Mouse (Mus musculus) R1 (cell line): ENCODE data around the gene Calcr.
A peak's percentile ranks its signal among the peaks of the same experiment; 100 is the strongest.

ENCODE experiments used
- DNase-seq: peaks from one replicate; pipeline ENCODE4 v3.0.0-alpha.2; 2018; ENCODE audit warnings: low read depth, low spot score

Gene Calcr

DNA sequence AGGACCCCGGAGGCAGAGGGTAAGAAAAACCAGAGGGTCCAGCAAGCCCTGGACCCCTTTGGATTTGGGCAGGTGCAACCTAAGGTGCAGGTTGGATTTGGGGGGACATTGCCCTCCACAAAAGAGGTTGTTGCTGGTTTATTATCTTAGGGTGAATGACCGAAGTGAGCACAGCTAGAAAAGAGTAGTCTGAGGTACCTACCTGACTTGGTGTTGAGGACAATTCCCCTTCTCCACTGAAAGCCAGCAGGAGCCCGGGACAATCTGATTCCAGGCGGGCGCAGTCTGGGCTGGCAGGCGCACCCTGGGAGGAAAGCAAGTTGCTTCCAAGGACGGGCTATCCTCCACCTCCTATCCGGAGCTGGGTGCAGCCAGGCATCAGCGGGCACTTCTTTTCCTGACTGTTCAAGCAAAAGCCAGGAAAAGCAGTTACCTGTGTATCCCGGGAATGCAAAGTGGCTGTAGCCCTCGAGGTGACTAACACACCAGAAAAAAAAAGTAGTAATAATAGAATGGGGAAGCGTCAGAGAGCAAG, at the start of gene Calcr:
Gene Calcr (minus strand): TSS at position 485 of the 535 bp plus-strand sequence.
- peak; percentile 12 for DNase-seq

GRCm38 (mm10) chr6:3767485-3767884, 3.0 kb upstream of the Calcr start:
- DNase-seq = no peak

DNA sequence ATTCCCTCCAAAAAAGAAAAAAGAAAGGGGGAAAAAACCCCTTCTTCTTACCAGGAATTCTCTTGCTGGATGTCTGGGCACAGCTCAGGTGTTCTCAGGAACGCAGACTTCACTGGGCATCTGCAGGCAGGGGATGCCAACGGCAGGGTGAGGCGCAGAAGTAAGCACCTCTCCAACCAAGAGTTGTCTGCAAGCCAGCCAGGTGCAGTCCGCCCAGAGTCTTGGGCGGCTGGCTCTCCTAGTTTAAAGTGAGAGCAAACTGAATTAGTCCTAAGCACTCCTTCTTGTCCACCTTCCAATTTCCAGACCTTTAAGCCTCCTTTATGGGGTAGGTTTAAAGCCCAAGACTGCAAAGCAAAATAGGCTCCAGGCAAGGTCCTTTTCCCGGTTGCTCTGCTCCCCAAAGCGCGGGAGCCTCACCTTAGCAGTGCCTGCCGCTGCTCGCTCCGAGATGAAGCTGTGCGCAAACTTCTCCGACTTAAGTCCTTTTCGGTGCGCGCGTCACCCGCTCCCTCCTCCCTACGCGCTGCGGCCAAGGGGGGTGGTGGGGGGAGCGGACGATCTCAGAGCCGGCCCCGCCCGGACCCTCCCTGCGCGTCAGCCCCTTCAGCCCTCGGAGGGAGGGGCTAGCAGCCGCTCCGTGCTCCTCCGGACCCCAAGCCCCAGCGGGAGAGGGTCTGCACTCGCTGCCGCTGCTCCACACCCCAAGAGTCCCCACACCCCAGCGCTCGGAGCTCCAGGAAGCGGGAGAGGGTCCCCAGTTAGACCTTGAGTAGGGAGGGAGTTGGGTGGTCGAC, 1.1 kb downstream of the Calcr start:
- peak; percentile 71 for DNase-seq

- DNase-seq = no peak
Observed at GRCm38 (mm10) chr6:3751576-3751975, 12.9 kb downstream of the Calcr start.

GRCm38 (mm10) chr6:3749624-3750023, 14.9 kb downstream of the Calcr start:
- no peak for DNase-seq

DNA sequence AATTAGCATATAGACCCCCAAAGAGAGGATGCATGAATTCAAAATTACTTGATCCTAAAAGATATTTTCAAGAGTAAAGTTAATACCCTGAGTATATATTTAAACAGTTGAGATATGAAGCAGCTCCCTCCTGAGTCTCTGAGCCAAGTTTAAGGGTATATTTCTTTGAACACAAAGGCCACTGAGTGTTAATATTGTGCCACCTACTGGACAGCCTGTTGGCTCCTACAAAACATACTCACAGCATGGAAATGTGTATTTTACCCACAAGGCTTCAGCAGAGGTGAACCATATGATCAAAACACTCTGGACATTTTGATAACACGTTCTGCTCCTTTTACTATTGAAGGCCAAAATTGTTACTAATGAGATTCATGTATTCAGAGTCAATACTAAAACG, 19.0 kb downstream of the Calcr start:
- peak; percentile 53 for DNase-seq

DNA sequence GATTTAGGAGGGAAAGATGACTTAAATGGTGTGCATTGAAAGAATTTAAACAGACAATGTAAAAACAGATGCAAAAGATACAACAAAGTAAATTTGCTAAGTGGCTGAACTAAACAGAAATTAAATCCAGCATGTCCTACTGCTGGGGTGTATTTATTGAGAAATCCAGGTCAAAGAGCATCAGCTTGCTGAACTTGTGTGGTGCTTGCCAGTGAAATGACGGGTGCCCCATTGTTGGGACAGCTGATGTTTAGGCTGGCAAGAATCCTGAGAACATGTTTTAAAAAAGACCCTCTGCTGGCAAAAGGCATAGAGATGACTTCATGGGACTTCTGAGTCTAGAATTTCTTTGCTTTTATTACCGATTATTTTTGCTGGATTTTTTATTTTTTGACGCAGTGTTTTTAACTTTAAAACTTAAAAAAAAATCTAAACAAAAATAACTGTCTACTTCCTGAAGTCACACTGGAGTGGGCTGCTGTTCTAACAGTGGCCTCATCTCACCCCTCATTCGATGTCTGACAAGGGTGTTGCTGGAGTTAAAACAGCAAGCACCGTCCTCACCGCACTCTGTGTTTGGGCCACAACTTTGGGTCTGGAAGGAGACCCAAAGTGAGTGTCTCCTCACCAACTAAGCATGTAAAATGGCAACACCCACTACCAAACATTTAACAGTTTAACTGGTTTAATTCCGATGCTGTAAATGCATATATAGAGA, 22.4 kb downstream of the Calcr start:
- no peak for DNase-seq

DNA sequence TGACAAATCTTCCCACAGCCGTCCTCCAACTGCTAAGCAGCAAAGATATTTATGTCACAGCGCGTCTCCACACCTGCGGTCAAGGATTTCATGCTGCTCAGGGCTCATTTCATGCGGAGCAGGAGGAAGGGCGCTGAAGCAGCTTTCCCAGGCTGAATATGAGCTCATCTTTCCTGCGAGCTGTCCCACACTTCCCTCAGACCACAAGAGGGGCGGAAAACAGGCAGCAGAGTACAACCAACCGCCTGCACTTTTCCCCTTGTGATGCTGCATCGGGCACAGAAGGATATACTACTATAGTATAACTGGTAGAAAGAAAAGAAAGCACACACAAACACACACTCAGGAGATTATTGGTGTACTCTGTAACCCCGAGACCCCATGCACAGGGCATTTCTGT, 23.2 kb downstream of the Calcr start:
- DNase-seq = peak; percentile 21

GRCm38 (mm10) chr6:3730246-3730867, 34.2 kb downstream of the Calcr start:
- DNase-seq = no peak

- DNase-seq = no peak
Observed at GRCm38 (mm10) chr6:3688087-3688642, 76.3 kb downstream of the Calcr start.

GRCm38 (mm10) chr6:3678286-3678685, 86.2 kb downstream of the Calcr start:
- DNase-seq = peak; percentile 73

GRCm38 (mm10) chr6:3677806-3678205, 86.7 kb downstream of the Calcr start:
- DNase-seq = peak; percentile 94

- peak; percentile 64 for DNase-seq
Observed at GRCm38 (mm10) chr6:3671941-3672340, 92.6 kb downstream of the Calcr start.

DNA sequence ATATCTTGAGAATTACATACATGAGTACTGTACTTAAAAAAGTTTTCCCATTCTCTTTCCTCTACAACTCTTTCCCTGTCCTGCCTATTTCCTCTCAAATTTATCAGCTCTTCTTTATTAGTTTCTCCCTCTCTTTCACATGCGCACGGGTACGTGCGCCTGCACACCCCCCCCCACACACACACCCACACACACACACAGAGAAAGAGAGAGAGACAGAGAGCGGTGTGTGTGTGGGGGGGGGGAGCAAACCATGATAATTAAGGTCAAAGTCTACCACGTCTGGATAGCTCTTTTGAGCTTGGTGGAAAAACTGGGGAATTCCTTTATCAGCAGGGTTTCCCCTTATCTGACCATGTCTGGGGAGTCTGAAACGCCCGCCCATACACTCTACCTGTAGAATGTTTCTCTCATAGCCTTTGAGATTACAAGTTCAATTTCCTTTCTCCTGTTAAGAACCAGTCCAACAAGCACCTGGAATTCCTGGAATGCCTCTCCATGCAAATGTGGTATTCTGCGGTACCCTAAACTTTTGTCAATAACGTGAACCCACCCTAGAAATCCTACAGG, 100.3 kb downstream of the Calcr start:
- DNase-seq = peak; percentile 59

DNA sequence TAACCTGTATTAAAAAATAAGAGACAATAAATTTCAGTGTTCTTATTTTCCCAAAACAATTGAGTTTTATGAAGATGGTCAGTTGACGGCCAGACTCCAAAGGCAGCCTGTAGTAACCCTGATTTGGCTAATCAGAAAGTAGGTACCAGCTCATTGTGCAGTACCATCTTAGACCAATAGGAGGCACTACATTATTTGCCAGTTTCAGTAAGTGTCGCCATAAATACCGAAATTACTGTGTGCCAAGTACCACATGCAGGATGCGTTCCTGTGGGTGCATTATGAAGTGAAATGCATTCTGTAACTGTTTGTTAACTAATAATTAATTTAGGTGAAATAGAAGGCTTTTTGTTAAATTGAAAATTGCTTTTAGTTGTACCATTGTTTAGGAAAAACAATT, 106.1 kb downstream of the Calcr start:
- DNase-seq = no peak
